Mouse (Mus musculus): ENCODE data around the gene Capns2. TPM values are rescaled to one million over a fixed set of nuclear protein-coding genes. Genes with fewer than 3 reads are reported as not detected.

The Capns2 gene
- polyA plus RNA-seq (2012; rRNA removed): 0.61 and 1.2 TPM in 2 replicates

DNA sequence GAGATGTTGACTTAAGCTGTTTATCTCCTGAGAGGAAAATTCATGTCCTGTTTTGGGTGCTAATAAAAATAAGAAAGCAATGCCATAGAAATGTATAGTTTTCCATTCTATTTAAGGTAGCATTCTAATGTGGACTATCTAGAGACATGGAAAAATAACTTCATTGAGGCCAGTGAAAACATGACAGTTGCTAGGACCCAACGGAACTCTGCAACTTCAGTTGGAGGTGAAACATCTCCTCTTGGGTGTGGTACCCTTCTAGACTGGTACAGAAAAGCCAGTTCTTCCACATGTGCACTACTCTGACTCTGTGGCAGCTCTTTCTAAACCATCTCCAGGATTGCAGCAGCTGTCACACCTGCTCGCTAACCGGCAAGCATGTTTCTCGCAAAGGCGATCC lies at the start of gene Capns2:
Gene Capns2, plus strand, starts transcription at position 301 of the 400 bp plus-strand sequence.

DNA sequence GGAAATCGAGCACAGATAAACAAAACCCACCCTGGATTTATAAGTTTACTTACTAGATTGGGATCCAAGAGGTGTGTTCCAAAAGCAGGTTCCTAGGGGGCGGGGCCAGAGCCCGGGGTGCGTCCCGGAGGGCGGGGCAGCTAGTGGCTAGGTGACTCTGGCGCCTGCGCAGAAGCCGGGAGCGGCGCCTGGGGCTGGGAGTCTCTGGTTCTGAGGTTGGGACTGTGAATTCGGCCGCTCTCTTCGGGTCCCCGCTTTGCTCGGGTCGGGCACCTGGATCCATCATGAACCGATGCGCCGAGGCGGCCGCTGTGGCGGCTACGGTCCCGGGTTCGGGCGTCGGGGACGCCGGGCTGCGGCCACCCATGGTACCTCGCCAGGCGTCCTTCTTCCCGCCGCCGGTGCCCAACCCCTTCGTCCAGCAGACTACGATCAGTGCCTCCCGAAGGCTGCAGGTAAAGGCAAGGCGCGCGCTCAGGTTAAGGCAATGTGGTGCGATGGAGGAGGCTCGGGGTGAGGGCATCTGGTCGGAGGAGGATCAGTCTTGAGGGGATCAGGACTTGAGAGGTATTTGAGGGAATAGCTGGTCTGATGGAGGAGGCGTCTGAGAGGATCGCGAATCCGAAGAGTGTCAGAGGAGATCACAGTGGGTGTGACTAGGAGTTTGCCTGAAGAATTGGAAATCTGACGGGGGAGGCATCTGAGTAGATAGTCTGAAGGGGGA lies 45.9 kb upstream of the Capns2 start, which contains the start of gene Lpcat2:
Gene Lpcat2, plus strand, starts transcription at position 169 of the 724 bp plus-strand sequence.

Other genes with a start within 250 kb of the Capns2 start
- 1.7 and 2.1 TPM in 2 replicates for gene Irx6, start 227.1 kb upstream of the Capns2 start, polyA plus RNA-seq (2012; rRNA removed)
- 39.0 and 87.8 TPM in 2 replicates for gene Mmp2, start 74.1 kb upstream of the Capns2 start, polyA plus RNA-seq (2012; rRNA removed)
- 4.2 and 4.8 TPM in 2 replicates for gene Lpcat2, start 46.1 kb upstream of the Capns2 start, polyA plus RNA-seq (2012; rRNA removed)
- 0.22 and 0.27 TPM in 2 replicates for gene Slc6a2, start 58.7 kb downstream of the Capns2 start, polyA plus RNA-seq (2012; rRNA removed)
- not detected in 2 replicates for gene Ces1a, start 146.8 kb downstream of the Capns2 start, polyA plus RNA-seq (2012; rRNA removed)
- gene Ces1b, start 178.6 kb downstream of the Capns2 start, polyA plus RNA-seq (2012; rRNA removed): not detected in 2 replicates
- not detected in 2 replicates for gene Ces1c, start 229.9 kb downstream of the Capns2 start, polyA plus RNA-seq (2012; rRNA removed)

Measured in central nervous system, embryonic 11.5 days (tissue).